Mouse (Mus musculus) splenic B cell, adult 2 months (primary cell): ENCODE measurements at regions not wholly inside any gene's neighbourhood (a gene's known extent, or its start where the extent isn't known, plus 50 kb on each side); places are given as distances from the start of the nearest gene placed in this dataset.
A peak's percentile ranks its signal among the peaks of the same experiment; 100 is the strongest.
"Not testable (repeated sequence)": the region's sequence is repeated elsewhere in the genome, so short reads cannot be mapped to it uniquely, and the experiment has no call there.

ENCODE experiments used
- DNase-seq: peaks from one replicate; pipeline ENCODE4 v3.0.0-alpha.2; 2011; ENCODE audit warnings: low read depth, low spot score
- H3K27me3 ChIP-seq: 2 replicates; pipeline ENCODE4 v1.6.1; 2012; ENCODE audit warnings: mild to moderate bottlenecking, low read length, moderate library complexity, mixed read lengths; ENCODE audit not compliant: control insufficient read depth, poor library complexity, insufficient read depth, severe bottlenecking
- H3K36me3 ChIP-seq: 2 replicates; pipeline ENCODE4 v1.6.1; 2012; ENCODE audit warnings: mild to moderate bottlenecking, low read length, moderate library complexity, mixed read lengths; ENCODE audit not compliant: control insufficient read depth, poor library complexity, insufficient read depth, severe bottlenecking

DNA sequence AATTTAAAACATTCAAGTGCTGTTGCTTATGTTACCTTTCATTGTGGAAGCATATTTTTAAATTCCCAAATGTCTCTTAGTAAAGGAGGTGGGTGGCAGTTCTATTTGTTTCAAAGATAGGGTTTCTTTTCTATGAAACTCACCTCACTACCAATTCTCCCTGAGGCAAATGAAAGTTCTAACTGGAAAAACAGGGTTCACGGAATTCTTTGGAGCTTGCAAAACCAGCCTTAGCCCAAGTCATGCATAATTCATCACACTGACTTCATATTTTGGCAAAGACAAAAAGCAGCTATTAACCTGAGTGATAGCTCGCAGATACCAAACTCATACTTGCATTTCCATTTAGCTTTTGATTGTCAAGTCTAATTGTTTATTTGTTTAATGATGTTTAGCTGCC, 73.8 kb downstream of the Dio2 start:
- DNase-seq: no peak
- Histone ChIP-seq H3K36me3 (no peaks in the 10 kb centered on the region), H3K27me3 (no peaks in the 10 kb centered on the region)

DNA sequence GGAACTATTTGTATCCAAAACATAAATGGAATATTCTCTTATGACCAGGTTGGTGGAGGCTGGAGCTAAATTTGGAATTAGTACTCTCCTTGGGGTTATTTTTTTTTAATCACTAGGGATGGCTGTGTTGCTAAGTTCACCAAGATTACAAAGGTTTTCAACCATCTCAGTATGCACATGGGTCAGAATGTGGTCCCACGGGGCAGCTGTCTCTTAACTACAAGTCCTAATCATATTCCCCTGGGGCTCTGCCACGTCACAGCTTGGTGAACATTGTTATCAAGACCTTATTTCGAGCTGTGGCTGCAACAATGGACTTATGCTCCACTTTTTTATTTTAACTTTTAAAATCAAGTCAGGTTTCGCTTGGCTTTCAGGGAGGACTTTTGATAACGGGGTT, 92.8 kb downstream of the Dio2 start:
- no peaks in the 10 kb centered on the region for H3K27me3 ChIP-seq
- no peaks in the 10 kb centered on the region for H3K36me3 ChIP-seq
- DNase-seq: peak; percentile 11

DNA sequence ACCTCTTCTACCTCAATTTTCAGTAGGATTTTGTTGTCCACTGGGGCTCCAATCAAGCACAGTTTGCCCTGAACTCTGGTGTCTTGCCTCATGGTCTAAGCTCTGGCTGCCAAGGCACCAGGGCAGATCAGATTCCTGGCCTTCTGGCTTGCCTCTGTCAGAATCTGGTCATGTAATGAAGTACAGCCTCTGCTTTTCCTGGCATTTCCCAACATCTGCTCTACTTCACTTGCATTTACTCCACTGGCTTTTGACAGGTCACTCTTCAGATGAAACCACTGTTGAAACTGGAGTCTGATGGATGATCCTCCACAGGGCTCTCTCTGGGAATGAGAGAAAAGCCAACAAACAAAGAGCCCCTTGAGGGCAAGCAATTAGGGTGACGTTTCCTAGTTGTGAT, 94.3 kb downstream of the Dio2 start:
- DNase-seq: no peak
- H3K27me3 ChIP-seq: no peaks in the 10 kb centered on the region
- H3K36me3 ChIP-seq: no peaks in the 10 kb centered on the region

DNA sequence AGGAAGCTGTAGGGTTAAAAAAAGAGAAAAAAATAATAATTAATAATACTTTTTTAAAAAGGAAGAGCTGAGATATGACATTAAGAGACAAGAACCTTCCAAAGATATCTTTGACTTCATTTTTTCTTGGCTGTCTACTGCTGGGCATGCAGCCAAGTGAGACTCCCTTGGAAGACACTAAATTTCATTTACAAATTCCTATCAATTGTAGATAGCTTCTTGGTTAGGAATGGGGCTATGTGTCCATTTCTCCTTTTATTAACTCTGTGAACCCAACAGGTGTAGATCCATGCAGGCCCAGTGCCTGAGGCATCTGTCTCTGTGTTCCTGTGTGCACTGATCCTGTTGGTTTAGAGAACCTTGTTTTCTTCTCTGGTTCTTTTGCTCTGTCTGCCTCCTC, 113.4 kb downstream of the Dio2 start:
- no peaks in the 10 kb centered on the region for H3K36me3 ChIP-seq
- DNase-seq: no peak
- H3K27me3 ChIP-seq: no peaks in the 10 kb centered on the region

DNA sequence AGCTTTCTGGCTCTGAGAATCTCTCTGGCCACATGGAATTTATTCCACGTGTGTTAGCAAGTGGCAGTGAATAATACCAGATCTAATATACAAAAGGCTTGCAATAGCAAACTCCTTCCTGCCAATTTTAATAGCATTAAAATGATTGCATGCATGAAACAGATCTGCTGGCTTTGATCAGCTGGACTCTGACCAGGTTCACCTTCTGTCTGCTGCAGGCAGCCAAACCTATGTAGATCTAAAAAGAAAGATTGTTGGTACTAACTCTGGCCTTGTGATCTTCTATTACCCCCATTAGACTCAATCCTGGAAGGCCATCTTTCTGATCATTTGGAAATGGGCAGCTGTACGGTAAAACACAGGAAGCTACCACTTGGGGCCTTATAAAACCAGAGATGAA, 114.8 kb downstream of the Dio2 start:
- no peaks in the 10 kb centered on the region for H3K27me3 ChIP-seq
- DNase-seq: no peak
- no peaks in the 10 kb centered on the region for H3K36me3 ChIP-seq

DNA sequence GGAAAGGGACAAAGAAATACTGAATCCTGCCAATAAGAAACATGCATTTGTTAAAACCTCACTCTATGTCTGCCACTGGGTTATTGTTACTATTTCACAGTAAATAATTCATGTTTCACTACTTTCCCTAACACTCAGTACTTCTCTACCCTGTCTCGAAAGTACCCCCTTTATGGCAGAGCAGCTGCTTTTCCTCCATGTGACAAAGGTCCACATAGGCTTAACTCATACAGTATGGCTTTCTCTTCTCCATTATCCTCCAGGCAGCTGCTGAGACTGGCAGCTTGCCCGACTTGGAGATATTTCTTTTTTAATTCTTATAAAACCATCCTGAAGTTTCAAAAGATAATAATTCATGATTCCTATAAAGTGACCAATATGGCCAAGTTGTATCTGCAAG, 129.4 kb downstream of the Dio2 start:
- DNase-seq: no peak
- Histone ChIP-seq H3K36me3 (no peaks in the 10 kb centered on the region), H3K27me3 (no peaks in the 10 kb centered on the region)

DNA sequence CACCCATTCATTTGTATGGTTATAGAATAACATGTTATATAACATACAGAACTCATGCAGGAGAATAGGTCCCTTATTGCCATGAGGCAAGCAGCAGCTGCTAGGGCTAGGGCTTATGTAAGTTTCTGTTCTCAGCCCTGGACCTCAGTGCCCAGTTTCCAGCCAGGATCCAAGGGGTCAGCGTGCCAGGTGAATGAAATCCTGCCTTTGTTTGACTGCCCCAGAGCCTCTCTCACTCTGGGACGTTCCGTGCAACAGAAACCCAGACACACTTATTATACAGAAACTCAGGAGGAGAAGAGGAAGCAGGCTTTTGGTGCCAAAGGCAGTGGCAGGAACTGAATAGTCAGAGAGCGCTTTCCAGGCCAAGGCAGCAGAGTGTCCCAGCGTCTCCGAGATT, 130.3 kb downstream of the Dio2 start:
- no peak for DNase-seq
- Histone ChIP-seq H3K36me3 (no peaks in the 10 kb centered on the region), H3K27me3 (no peaks in the 10 kb centered on the region)

DNA sequence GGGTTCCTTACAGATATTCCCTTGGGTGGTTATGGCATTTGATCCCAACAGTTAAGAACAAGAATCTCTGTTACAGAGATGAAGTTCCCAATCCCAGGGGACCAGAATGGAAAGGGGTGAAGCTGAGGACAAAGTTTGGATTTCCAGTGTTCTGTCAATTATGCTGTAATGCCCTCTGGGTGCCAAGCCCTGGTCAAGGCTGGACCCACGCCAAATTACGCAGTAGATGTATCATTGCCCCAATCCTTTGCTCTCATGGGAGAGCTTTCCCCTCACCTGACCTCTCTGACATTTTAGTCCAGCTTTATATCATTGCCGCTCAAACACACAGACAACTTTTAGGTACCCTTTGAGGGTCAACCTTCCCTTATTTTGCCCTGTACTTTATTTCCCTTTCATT, 158.2 kb downstream of the Dio2 start:
- no peaks in the 10 kb centered on the region for H3K36me3 ChIP-seq
- DNase-seq: no peak
- H3K27me3 ChIP-seq: no peaks in the 10 kb centered on the region

DNA sequence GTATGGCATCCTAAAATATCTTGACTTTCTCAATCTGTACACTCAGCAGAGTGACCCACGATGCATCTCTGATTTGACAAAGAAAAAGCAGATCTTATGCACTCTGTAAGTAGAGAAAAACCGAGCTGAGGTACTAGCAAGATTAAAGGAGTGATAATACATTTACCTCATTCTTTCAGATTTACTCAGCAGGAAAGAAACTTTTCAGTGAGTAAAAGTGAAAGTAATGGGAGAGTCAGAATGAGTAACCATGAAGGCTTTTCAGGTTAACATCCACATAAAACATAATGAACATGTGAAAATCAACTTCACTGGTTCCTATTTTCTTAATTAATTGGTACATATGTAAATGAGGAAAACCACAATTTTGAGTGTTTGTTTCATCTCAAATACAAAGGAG, 162.1 kb downstream of the Dio2 start:
- H3K36me3 ChIP-seq: no peaks in the 10 kb centered on the region
- no peaks in the 10 kb centered on the region for H3K27me3 ChIP-seq
- DNase-seq: no peak

DNA sequence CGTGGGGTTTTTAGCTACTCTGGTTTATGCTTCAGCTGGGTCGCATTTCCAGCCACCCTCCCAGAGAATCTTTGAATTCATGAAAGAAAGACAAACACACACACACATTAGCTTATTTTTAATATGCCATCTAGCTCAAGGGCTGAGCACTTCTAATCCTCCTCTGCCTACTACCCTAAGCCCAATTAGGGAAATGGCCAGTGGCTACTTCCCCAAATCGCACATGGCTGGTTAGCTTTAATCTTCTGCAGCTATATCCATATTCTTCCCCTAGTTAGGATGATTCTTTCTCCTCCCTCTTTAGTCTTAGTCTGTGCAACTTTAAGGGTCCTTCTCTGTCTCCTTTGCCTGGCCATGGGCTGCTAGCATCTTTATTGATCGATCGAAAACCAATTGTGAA, 166.3 kb downstream of the Dio2 start:
- Histone ChIP-seq H3K36me3 (no peaks in the 10 kb centered on the region), H3K27me3 (no peaks in the 10 kb centered on the region)
- DNase-seq: no peak

DNA sequence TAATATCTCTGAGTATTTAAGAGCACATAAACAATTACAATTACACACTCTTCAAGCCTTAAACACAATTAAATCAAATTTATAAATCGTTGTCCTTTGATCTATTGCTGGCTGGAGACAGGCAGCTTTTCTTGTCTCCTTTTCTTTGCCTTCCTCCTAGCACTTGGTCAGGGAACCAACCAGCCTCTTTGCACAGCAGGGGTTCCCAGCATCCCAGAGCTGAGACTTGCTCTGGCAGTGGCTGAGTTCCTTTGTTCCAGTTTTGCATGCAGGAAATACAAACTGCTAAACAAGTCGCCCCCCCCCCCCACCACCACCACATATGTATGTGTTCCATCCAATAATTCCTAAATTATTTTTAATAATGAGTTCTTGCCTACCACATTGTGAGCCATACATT, 166.7 kb downstream of the Dio2 start:
- Histone ChIP-seq H3K36me3 (no peaks in the 10 kb centered on the region), H3K27me3 (no peaks in the 10 kb centered on the region)
- no peak for DNase-seq

DNA sequence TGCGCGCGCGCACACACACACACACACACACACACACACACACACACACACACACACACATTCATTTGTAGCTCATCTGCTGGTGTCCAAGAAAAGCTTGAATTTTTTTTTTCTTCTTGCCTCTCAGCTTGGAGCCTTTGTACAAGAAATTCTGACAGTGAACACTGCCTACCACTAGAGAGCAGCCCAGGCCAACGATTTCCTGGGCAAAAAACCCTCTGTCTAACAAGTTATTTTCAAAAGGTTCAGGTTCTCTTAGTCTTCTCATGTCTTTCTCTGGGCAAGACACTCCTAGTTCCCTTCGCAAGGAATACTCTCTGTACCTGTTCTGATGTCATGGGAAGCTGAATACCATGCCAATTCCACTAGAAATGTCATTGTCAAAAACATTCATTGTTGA, 171.9 kb downstream of the Dio2 start:
- Histone ChIP-seq H3K27me3 (no peaks in the 10 kb centered on the region), H3K36me3 (no peaks in the 10 kb centered on the region)
- DNase-seq: no peak

DNA sequence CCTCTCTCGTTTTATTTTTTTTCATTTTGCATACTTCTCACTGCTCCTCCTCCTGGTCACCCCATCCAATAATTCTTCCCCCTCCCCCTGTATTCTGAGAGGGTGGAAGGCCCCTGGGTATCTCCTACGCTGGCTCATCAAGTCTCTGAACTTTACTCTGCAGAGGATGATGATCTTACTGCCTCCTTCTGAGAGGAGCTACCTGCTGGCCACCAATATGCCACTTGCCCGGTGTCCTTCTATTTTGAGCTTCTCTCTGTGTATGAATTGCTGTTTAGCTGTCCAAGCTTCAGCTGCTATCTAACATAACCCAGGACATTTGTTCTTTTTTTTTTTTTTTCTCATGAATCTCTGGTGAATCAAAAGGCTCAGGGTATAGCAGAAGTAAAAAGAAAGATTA, 173.2 kb downstream of the Dio2 start:
- Histone ChIP-seq H3K27me3 (no peaks in the 10 kb centered on the region), H3K36me3 (no peaks in the 10 kb centered on the region)
- no peak for DNase-seq

DNA sequence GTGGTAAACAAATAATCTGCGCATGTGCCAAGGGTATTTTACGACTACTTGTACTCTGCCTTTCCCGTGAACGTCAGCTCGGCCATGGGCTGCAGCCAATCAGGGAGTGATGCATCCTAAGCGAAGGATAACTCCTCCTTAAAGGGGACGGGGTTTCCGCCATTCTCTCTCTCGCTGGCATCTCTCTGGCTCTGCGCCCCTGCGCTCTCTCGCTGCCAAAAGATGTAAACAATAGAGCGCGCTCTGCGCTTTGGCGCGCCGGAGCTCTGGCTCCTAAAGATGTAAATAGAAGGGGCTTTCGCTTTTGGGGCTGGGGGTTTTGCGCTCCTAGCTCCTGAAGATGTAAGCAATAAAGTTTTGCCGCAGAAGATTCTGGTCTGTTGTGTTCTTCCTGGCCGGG, 173.6 kb downstream of the Dio2 start:
- not testable (repeated sequence) for H3K27me3 ChIP-seq, H3K36me3 ChIP-seq, DNase-seq

DNA sequence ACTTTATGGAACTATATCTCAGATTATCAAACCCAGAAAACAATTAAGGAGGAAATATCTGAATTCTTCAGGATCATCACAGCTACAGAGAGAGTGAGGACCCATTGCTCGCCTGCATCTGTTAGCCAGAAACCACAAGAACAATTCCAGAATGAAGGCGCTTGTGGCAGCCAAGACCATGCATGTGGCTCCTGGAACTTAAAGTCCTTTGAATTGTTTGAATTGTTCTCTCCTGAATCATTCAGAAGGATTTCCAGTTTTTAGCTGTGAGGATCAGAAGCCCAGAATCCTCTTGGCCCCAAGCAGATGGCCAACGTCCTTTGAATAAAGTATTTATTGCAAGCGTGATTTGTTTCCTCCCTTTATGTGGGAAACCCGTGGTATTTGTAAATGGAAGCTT, 195.9 kb downstream of the Dio2 start:
- DNase-seq: no peak
- H3K27me3 ChIP-seq: no peaks in the 10 kb centered on the region

More for the DNA sequence above, 195.9 kb downstream of the Dio2 start:
- H3K36me3 ChIP-seq: no peaks in the 10 kb centered on the region
